ENCODE assay signal across 27 mouse cellular contexts in the genomic region with DNA sequence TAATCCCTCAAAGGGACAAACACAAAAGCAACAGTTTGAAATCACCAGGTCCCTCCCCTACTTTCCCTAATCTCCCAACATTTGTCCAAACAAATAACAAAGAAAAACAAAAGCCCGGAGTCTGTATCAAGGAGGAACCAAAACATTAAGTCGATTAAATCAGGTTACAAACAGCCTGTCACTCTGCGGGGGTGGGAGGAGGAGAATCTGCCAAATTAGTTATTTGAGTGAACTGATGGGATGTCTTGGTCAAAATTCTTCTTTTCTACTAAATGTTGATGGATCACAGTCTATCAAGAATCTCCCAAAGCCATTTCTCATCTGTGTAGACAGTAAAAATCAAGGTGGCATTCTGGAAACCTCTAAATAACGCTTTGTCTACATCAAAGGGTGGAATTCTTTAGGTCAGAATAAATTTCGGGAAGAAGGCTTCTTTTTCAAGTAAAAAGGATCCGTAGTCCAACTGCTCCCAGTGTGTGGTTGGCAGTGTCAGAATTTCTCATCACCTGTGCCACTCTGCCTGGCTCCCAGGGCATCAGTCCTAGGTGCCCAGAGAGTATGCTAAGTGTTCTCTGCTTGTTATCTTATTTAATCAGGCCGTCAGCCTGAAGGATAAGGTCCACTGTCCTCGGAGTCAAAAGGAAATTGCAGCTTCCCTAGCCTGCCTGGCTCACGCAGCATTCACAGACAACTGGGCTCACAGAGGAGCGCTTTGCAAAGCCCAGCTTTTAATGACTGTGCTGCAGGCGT.
DNase-seq lines count a peak whose midpoint lies in the region; ATAC-seq and TF ChIP-seq lines count a peak whose summit lies in the region.
"Had no signal": no experiment of that assay in that cellular context is flagged by ENCODE, and none has a peak within 500 bp of the region (broad histone marks: within the 10 kb centered on the region; RNA-seq: fewer than 3 reads in every experiment).

No protein-coding gene starts in this region.

- H3K4me2 ChIP-seq in hindbrain, postnatal 0 days (ENCODE audit: low read depth, low read length), result no peak overlapping the region
- H3K4me2 ChIP-seq: forebrain, embryonic 15.5 days; heart, embryonic 13.5 days; limb, embryonic 15.5 days; neural tube, embryonic 13.5 days had no signal

- no peaks in the 10 kb centered on the region for H3K27me3 ChIP-seq in hindbrain, postnatal 0 days (ENCODE audit: insufficient read depth, low read length)
- H3K27me3 ChIP-seq in hindbrain, embryonic 10.5 days (ENCODE audit: insufficient read depth, poor library complexity, severe bottlenecking), result no peaks in the 10 kb centered on the region
- H3K27me3 ChIP-seq: CH12.LX; forebrain, embryonic 15.5 days; heart, embryonic 13.5 days; limb, embryonic 15.5 days; neural tube, embryonic 13.5 days had no signal

- DNase-seq in cerebellum, adult 11 months, result peak; percentile 12
- DNase-seq in hindbrain, postnatal 0 days (ENCODE audit: low spot score), result peak; percentile 15
- DNase-seq in hindbrain, embryonic 10.5 days (ENCODE audit: low spot score), result no peak
- DNase-seq in cerebellum, adult 18-20 months, result peak; percentile 28 to 30
- peak; percentile 54 to 67 for DNase-seq in cerebellum, postnatal 10 days
- no peak for DNase-seq in adipocyte (ENCODE audit: low spot score)
- no peak for DNase-seq in adrenal gland, adult 18-20 months (ENCODE audit: low spot score in 2 of 2)
- DNase-seq: adrenal gland, postnatal 25 days; gastrocnemius, postnatal 36 days; heart, adult 18-20 months; heart, postnatal 10 days; kidney, adult 8-10 months; layer of hippocampus, postnatal 36 days; lung, adult 2 months; lung, postnatal 14 days; right cerebral cortex, postnatal 25 days; thymus, postnatal 14 days had no signal

- no peaks in the 10 kb centered on the region for H3K4me1 ChIP-seq in hindbrain, postnatal 0 days (ENCODE audit: insufficient read depth, low read length)
- H3K4me1 ChIP-seq in hindbrain, embryonic 10.5 days (replicated peaks), result no peaks in the 10 kb centered on the region
- H3K4me1 ChIP-seq: forebrain, embryonic 15.5 days; heart, embryonic 13.5 days; limb, embryonic 10.5 days; limb, embryonic 15.5 days had no signal

- no peaks in the 10 kb centered on the region for H3K9me3 ChIP-seq in hindbrain, postnatal 0 days (ENCODE audit: low read length)
- 0 out of 2 replicates have a peak, but pooled peaks cover 3% of the 10 kb centered on the region for H3K9me3 ChIP-seq in hindbrain, embryonic 10.5 days
- H3K9me3 ChIP-seq: forebrain, embryonic 15.5 days; limb, embryonic 10.5 days; limb, embryonic 15.5 days; neural tube, embryonic 13.5 days had no signal

- no peak overlapping the region for H3K4me3 ChIP-seq in hindbrain, postnatal 0 days (ENCODE audit: low read length)
- H3K4me3 ChIP-seq in hindbrain, embryonic 10.5 days, result no peak overlapping the region
- H3K4me3 ChIP-seq: forebrain, embryonic 15.5 days; heart, embryonic 13.5 days; limb, embryonic 10.5 days; limb, embryonic 15.5 days; neural tube, embryonic 13.5 days had no signal

- no peaks in the 10 kb centered on the region for H3K36me3 ChIP-seq in hindbrain, postnatal 0 days (ENCODE audit: insufficient read depth, low read length)
- no peaks in the 10 kb centered on the region for H3K36me3 ChIP-seq in hindbrain, embryonic 10.5 days
- H3K36me3 ChIP-seq: forebrain, embryonic 15.5 days; heart, embryonic 13.5 days; limb, embryonic 10.5 days; limb, embryonic 15.5 days; neural tube, embryonic 13.5 days had no signal

- TF ChIP-seq CTCF in hindbrain, postnatal 0 days (IDR thresholded peaks at IDR 0.05; ENCODE audit: low read depth), result no peak

- WGBS in hindbrain, postnatal 0 days, result 32% methylated on average over 11 of the region's 11 CpGs
- 35% methylated on average over 11 of the region's 11 CpGs for WGBS in hindbrain, embryonic 10.5 days

- H3K9ac ChIP-seq in hindbrain, postnatal 0 days (replicated peaks; ENCODE audit: low read length), result no peak overlapping the region
- H3K9ac ChIP-seq: forebrain, embryonic 15.5 days; heart, embryonic 13.5 days; limb, embryonic 15.5 days; liver, embryonic 14.5 days; neural tube, embryonic 13.5 days had no signal

- H3K27ac ChIP-seq in hindbrain, postnatal 0 days, result no peak overlapping the region
- H3K27ac ChIP-seq in hindbrain, embryonic 10.5 days, result no peak overlapping the region
- H3K27ac ChIP-seq: forebrain, embryonic 15.5 days; heart, embryonic 13.5 days; kidney, postnatal 0 days; limb, embryonic 10.5 days; limb, embryonic 15.5 days; liver, embryonic 14.5 days; neural tube, embryonic 13.5 days had no signal

- no peak for ATAC-seq in cerebellum, adult (ENCODE audit: insufficient number of reproducible peaks, low FRiP score, low TSS enrichment)
- no peak for ATAC-seq in hindbrain, postnatal 0 days
- ATAC-seq: forebrain, embryonic 15.5 days; intestine, embryonic 16.5 days had no signal

Comparison
In these comparisons a context has a peak if more than half of its experiments do, and no peak if none do; other contexts are left out.
1. DNase-seq: peak in cerebellum, adult 11 months (single experiment), hindbrain, postnatal 0 days (single experiment), cerebellum, adult 18-20 months (2 of 2) and cerebellum, postnatal 10 days (2 of 2); none in hindbrain, embryonic 10.5 days (single experiment), adipocyte (single experiment) and adrenal gland, adult 18-20 months (0 of 2).